Mouse (Mus musculus): Measurements from ENCODE around the gene Camk2b.
"Not testable (repeated sequence)": the region's sequence is repeated elsewhere in the genome, so short reads cannot be mapped to it uniquely, and the experiment has no call there.

DNA sequence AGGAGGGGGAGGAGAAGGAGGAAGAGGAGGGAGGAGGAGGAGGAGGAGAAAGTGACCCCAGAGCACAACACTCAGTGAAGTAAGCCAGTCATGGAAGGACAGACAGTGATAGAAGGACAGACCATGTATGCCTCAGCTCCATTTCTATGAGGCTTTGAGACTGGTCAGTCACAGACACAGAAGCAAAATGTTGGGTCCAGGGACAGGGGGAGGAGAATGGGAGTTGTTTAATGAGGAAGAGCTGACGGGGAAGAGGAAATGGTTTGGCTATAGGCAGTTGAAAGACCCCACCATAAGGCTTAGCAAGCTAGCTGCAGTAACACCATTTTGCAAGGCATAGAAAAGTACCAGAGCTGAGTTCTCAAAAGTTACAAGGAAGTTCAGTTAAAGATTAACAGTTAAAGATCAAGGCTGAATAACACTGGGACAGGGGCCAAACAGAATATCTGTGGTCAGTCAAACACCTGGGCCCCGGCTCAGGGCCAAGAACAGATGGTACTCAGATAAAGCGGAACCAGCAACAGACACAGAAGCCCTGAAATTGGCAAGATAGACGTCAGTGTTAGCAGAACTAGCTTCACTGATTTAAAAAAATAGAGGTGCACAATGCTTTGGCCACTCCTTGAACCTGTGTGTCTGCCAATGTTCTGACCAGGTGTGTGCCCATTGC, 60.7 kb downstream of the Camk2b start:
- TF ChIP-seq POLR2A (IDR thresholded peaks at IDR 0.05; ENCODE audit: borderline replicate concordance, insufficient read depth, low read length); CTCF (IDR thresholded peaks at IDR 0.05; ENCODE audit: borderline replicate concordance, insufficient read depth, low read depth, low read length): not testable (repeated sequence)
